Mouse (Mus musculus) liver, embryonic 11.5 days (tissue): ENCODE results near the gene Ndufv1. TPM values are rescaled to one million over a fixed set of nuclear protein-coding genes. Genes with fewer than 3 reads are reported as not detected.
A peak's percentile ranks its signal among the peaks of the same experiment; 100 is the strongest.
"Not testable (repeated sequence)": the region's sequence is repeated elsewhere in the genome, so short reads cannot be mapped to it uniquely, and the experiment has no call there.

ENCODE experiments used
- ATAC-seq: fragments of 200-750 bp; cut with Nextera tagmentation; replicated peaks from 2 replicates; pipeline ENCODE4 v1.8.0; 2017; ENCODE audit warnings: moderate number of reproducible peaks, mild to moderate bottlenecking, moderate TSS enrichment, moderate library complexity; ENCODE audit not compliant: low FRiP score
- DNase-seq: peaks from one replicate; pipeline ENCODE4 v3.0.0-alpha.2; 2017; ENCODE audit warnings: low spot score
- H3K27ac ChIP-seq: fragments of 300-500 bp; sonication (generic); 2 replicates; pipeline ENCODE4 v1.5.1; 2014; ENCODE audit warnings: mild to moderate bottlenecking, low read depth, low read length, control low read depth
- H3K27me3 ChIP-seq: fragments of 300-500 bp; sonication (generic); replicated peaks from 2 replicates; pipeline ENCODE4 v1.6.1; 2014; ENCODE audit warnings: low read length, mixed read lengths; ENCODE audit not compliant: control insufficient read depth, insufficient read depth
- H3K36me3 ChIP-seq: fragments of 300-500 bp; sonication (generic); 2 replicates; pipeline ENCODE4 v1.6.1; 2014; ENCODE audit warnings: mild to moderate bottlenecking, low read length, moderate library complexity, mixed read lengths; ENCODE audit not compliant: control insufficient read depth, insufficient read depth
- H3K4me1 ChIP-seq: fragments of 300-500 bp; sonication (generic); replicated peaks from 2 replicates; pipeline ENCODE4 v1.6.1; 2014; ENCODE audit warnings: low read length, mixed read lengths; ENCODE audit not compliant: control insufficient read depth, insufficient read depth
- H3K4me2 ChIP-seq: fragments of 300-500 bp; sonication (generic); 2 replicates; pipeline ENCODE4 v1.6.1; 2014; ENCODE audit warnings: mild to moderate bottlenecking, control low read depth, moderate library complexity
- H3K4me3 ChIP-seq: fragments of 300-500 bp; sonication (generic); 2 replicates; pipeline ENCODE4 v1.5.1; 2014; ENCODE audit warnings: low read depth, low read length, control low read depth
- H3K9ac ChIP-seq: fragments of 300-500 bp; sonication (generic); 2 replicates; pipeline ENCODE4 v1.6.1; 2014; ENCODE audit warnings: low read depth, low read length, control low read depth
- H3K9me3 ChIP-seq: fragments of 300-500 bp; sonication (generic); 2 replicates; pipeline ENCODE4 v1.6.1; 2016; ENCODE audit warnings: low read length, inconsistent platforms, mixed read lengths; ENCODE audit not compliant: control insufficient read depth
- WGBS: fragments of 180-500 bp; shearing (Covaris S2); extraction: QIAGEN DNeasy Blood & Tissue Kit; methylation state at CpG from one replicate; pipeline ENCODE4 v1.1.7; 2014; 5-methylcytosine and 5-hydroxymethylcytosine counted together
- polyA plus RNA-seq: library from polyadenylated mRNA; unstranded; fragments of >200 nt; fragmentation: Nextera tagmentation; extraction: Ambion mirVana; gene quantifications from 2 replicates; pipeline ENCODE4 v1.2.1, GENCODE M21; 2014

Gene Ndufv1
- polyA plus RNA-seq, 1 experiment from 2014 or later: 232 TPM

GRCm38 (mm10) chr19:4046866-4047254, 34.3 kb upstream of the Ndufv1 start:
- ATAC-seq: peak; percentile 78
- Histone ChIP-seq H3K4me1 (peaks cover 14% of the 10 kb centered on the region), H3K27ac (peak overlapping the region; percentile 73)

GRCm38 (mm10) chr19:4045966-4046865, 33.6 kb upstream of the Ndufv1 start, which contains the start of gene Gstp2:
TSS of gene Gstp2 (minus strand) at chr19:4046023.
- DNase-seq: no peak

More at GRCm38 (mm10) chr19:4046866-4047254, 34.3 kb upstream of the Ndufv1 start:
- Histone ChIP-seq H3K27me3 (no peaks in the 10 kb centered on the region), H3K9me3 (peaks cover 7% of the 10 kb centered on the region), H3K4me3 (no peak overlapping the region), H3K4me2 (peak overlapping the region; percentile 44), H3K9ac (no peak overlapping the region), H3K36me3 (no peaks in the 10 kb centered on the region)
- 65% methylated on average over 8 of the region's 8 CpGs for WGBS
- no peak for DNase-seq

DNA sequence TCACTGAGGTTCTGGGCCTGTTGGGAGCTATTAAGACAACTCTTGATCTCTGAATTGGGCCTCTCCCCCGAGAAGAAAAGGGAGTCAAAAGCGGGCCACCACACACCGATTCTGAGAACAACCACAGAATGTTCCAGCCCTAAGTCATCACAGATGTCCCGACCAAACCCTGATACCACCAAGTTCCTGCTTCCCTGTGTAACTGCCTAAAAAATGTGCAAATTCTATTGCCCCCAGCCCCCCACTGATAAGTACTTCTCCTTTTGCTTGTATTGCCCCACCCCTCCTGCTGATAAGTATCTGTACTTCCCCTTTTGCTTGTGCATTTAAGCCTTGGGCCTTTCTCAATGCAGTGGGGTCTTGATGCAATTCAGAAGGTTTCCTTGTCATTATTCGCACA, 31.5 kb upstream of the Ndufv1 start:
- H3K4me2 ChIP-seq, H3K36me3 ChIP-seq, H3K4me3 ChIP-seq, DNase-seq, H3K9ac ChIP-seq, H3K27me3 ChIP-seq, H3K9me3 ChIP-seq, ATAC-seq: not testable (repeated sequence)
- peaks cover 14% of the 10 kb centered on the region for H3K4me1 ChIP-seq
- H3K27ac ChIP-seq: peak overlapping the region; percentile 43; the same call in 1 of the 2 replicates
- 64% methylated on average over 5 of the region's 5 CpGs for WGBS

More at GRCm38 (mm10) chr19:4045966-4046865, 33.6 kb upstream of the Ndufv1 start, which contains the start of gene Gstp2:
- 53% methylated on average over 16 of the region's 16 CpGs for WGBS
- peak; percentile 73 for ATAC-seq
- peak within 1 kb of the TSS; percentile 44 for H3K4me2 ChIP-seq
- H3K27ac ChIP-seq: peak within 1 kb of the TSS; percentile 73
- H3K9me3 ChIP-seq: peaks cover 7% of the 10 kb centered on the region
- no peaks in the 10 kb centered on the region for H3K27me3 ChIP-seq
- H3K4me1 ChIP-seq: peaks cover 14% of the 10 kb centered on the region
- H3K36me3 ChIP-seq: no peaks in the 10 kb centered on the region
- H3K4me3 ChIP-seq: no peak within 1 kb of the TSS
- 0 out of 2 replicates have a peak within 1 kb of the TSS, but pooled peaks have one; percentile 32 for H3K9ac ChIP-seq

DNA sequence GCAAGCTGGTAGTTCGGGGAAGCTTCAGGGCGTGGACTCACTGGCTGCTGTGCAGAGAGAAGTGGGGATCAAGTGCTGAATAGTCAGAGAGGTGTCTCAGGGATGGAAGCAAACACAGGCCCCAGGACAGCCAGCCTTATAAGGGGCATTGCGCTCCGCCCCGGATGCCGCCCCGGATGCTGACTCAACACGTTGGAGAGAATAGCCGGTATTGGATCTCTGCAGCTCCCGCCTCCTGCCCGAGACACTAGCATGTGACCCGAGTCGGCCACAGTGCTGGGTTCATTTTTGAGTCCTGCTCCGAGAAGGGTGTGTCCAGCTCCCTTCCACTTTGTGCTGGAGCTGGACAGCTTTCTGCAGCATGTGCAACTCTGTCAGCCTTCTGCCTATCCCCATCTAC, 29.5 kb upstream of the Ndufv1 start:
- Histone ChIP-seq H3K4me3 (no peak overlapping the region), H3K36me3 (no peaks in the 10 kb centered on the region), H3K9ac (no peak overlapping the region), H3K27me3 (no peaks in the 10 kb centered on the region), H3K27ac (no peak overlapping the region), H3K9me3 (peaks cover 5% of the 10 kb centered on the region), H3K4me1 (peaks cover 18% of the 10 kb centered on the region), H3K4me2 (no peak overlapping the region)
- WGBS: 70% methylated on average over 14 of the region's 14 CpGs
- ATAC-seq (no peak), DNase-seq (no peak)

GRCm38 (mm10) chr19:4041500-4041899, 28.9 kb upstream of the Ndufv1 start:
- ATAC-seq, H3K9ac ChIP-seq, H3K27me3 ChIP-seq, H3K27ac ChIP-seq, H3K36me3 ChIP-seq, H3K4me2 ChIP-seq, H3K9me3 ChIP-seq, H3K4me3 ChIP-seq, DNase-seq: not testable (repeated sequence)
- H3K4me1 ChIP-seq: peaks cover 15% of the 10 kb centered on the region
- WGBS: 93% methylated on average over 3 of the region's 4 CpGs

DNA sequence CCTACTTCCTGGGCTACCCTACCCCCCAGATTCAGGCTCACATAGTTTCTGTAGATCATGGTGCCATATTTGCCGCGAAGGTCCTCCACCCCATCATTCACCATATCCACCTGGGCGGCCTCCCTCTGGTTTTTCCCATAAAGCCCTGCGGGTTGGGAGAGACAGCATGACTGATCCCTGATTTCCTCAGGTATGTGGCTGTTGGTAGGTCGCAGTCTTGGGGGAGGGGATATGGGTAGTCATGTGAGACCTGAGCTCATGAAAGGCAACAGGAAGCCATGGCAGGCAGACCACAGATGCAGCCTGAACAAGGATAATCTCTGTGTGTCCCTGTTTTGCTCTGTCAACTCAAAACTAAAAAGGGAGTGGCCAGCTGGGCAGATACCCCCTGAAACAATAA, 28.3 kb upstream of the Ndufv1 start:
- not testable (repeated sequence) for H3K4me2 ChIP-seq, H3K9me3 ChIP-seq, H3K27me3 ChIP-seq, H3K4me3 ChIP-seq, DNase-seq, H3K36me3 ChIP-seq, H3K9ac ChIP-seq, H3K27ac ChIP-seq, ATAC-seq
- H3K4me1 ChIP-seq: peaks cover 15% of the 10 kb centered on the region; the same call in 1 of the 2 replicates
- 80% methylated on average over 5 of the region's 5 CpGs for WGBS

- H3K36me3 ChIP-seq: no peaks in the 10 kb centered on the region
- peak; percentile 88 for DNase-seq
- peak within 1 kb of the TSS; percentile 88 for H3K9ac ChIP-seq
- H3K27ac ChIP-seq: peak within 1 kb of the TSS; percentile 84
- no peaks in the 10 kb centered on the region for H3K9me3 ChIP-seq
- H3K27me3 ChIP-seq: no peaks in the 10 kb centered on the region
- peaks cover 13% of the 10 kb centered on the region; the same call in 1 of the 2 replicates for H3K4me1 ChIP-seq
- H3K4me2 ChIP-seq: peak within 1 kb of the TSS; percentile 77
- 0% methylated on average over 26 of the region's 26 CpGs for WGBS
- H3K4me3 ChIP-seq: peak within 1 kb of the TSS; percentile 73
- ATAC-seq: peak; percentile 87
Measured at GRCm38 (mm10) chr19:4037788-4038232, 25.2 kb upstream of the Ndufv1 start, which contains the start of gene Gstp1. TSS of gene Gstp1 (minus strand) at chr19:4037985.

- peaks cover 18% of the 10 kb centered on the region; the same call in 1 of the 2 replicates for H3K4me1 ChIP-seq
- not testable (repeated sequence) for DNase-seq, H3K9me3 ChIP-seq, H3K36me3 ChIP-seq, ATAC-seq, H3K27me3 ChIP-seq
- peak overlapping the region; percentile 84 for H3K27ac ChIP-seq
- H3K4me2 ChIP-seq: peak overlapping the region; percentile 77
- WGBS: 28% methylated on average over 7 of the region's 8 CpGs
- peak overlapping the region; percentile 73 for H3K4me3 ChIP-seq
- peak overlapping the region; percentile 88 for H3K9ac ChIP-seq
Measured at GRCm38 (mm10) chr19:4037154-4037787, 24.7 kb upstream of the Ndufv1 start.
